Comparison of ENCODE assay signal across 22 mouse cellular contexts in the genomic region with DNA sequence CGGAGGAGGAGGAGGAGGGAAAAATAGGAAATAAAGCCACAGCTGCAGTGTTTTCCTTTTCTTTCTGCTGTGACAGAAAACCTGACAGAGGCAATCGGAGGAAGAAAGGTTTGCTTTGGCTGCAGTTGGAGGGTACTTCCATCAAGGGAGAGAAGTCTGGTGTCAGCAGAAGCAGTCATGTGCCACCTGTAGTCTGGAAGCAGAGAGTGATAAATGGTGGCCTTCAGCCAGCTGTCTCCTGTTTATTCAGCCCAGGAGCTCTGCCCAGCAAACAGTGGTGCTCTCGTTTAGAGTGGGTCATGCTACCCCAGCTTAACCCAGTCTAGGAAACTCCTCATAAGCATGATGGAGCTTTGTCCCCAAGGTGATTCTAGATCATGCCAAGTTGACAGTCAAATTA.
DNase-seq lines count a peak whose midpoint lies in the region; ATAC-seq and TF ChIP-seq lines count a peak whose summit lies in the region.
"Had no signal": no experiment of that assay in that cellular context is flagged by ENCODE, and none has a peak within 500 bp of the region (broad histone marks: within the 10 kb centered on the region; RNA-seq: fewer than 3 reads in every experiment).

No protein-coding gene starts in this region.

- ATAC-seq in heart, embryonic 11.5 days (replicated peaks; ENCODE audit: insufficient number of reproducible peaks, low FRiP score, low TSS enrichment) = no peak
- ATAC-seq: activated CD4-positive, CD25-positive, alpha-beta regulatory T cell, adult 4 months; forebrain, embryonic 16.5 days had no signal

- H3K79me2 ChIP-seq in heart, adult 2 months (replicated peaks; ENCODE audit: control insufficient read depth, insufficient read depth, low read length) = no peaks in the 10 kb centered on the region
- 0 out of 2 replicates have a peak, but pooled peaks cover 3% of the 10 kb centered on the region for H3K79me2 ChIP-seq in liver, adult 2 months (ENCODE audit: control insufficient read depth, insufficient read depth, low read length)

- peak; percentile 4 for DNase-seq in adrenal gland, adult 2 months
- no peak for DNase-seq in adrenal gland, adult 8-10 months
- DNase-seq in heart, adult 2 months = peak in 1 of 2 experiments; percentile 52
- DNase-seq in liver, adult 2 months (ENCODE audit: extremely low read depth, low read depth, low spot score) = peak; percentile 87
- no peak for DNase-seq in liver
- DNase-seq in layer of hippocampus, adult 18-20 months (ENCODE audit: low spot score in 2 of 2) = no peak
- DNase-seq: cerebellum, adult 11 months; gastrocnemius, postnatal 36 days; kidney, adult 2 months; kidney, postnatal 14 days; lung, postnatal 36 days; midbrain, embryonic 14.5 days; thymus, postnatal 14 days had no signal

- peaks cover 3% of the 10 kb centered on the region; the same call in 1 of the 2 replicates for H3K4me1 ChIP-seq in heart, adult 2 months (ENCODE audit: control insufficient read depth, insufficient read depth, low read length)
- H3K4me1 ChIP-seq in heart, embryonic 11.5 days (ENCODE audit: control insufficient read depth, insufficient read depth, low read length) = no peaks in the 10 kb centered on the region
- H3K4me1 ChIP-seq in liver, adult 2 months (ENCODE audit: control insufficient read depth, insufficient read depth, low read length) = peaks cover 8% of the 10 kb centered on the region
- H3K4me1 ChIP-seq: liver, embryonic 15.5 days; lung, embryonic 15.5 days; megakaryocyte, embryonic 14.5 days; neural tube, embryonic 12.5 days had no signal

- no peaks in the 10 kb centered on the region for H3K9me3 ChIP-seq in heart, embryonic 11.5 days (replicated peaks; ENCODE audit: control insufficient read depth, low read length)
- H3K9me3 ChIP-seq: liver, embryonic 15.5 days; lung, embryonic 15.5 days; neural tube, embryonic 12.5 days had no signal

- peak overlapping the region; percentile 48 for H3K27ac ChIP-seq in heart, adult 2 months
- H3K27ac ChIP-seq in heart, embryonic 11.5 days (ENCODE audit: low read depth, low read length) = no peak overlapping the region
- H3K27ac ChIP-seq in liver, adult 2 months (replicated peaks; ENCODE audit: insufficient read depth, low read depth, low read length) = no peak overlapping the region
- H3K27ac ChIP-seq: forebrain, embryonic 10.5 days; hindbrain, embryonic 14.5 days; liver, embryonic 15.5 days; lung, embryonic 15.5 days; neural tube, embryonic 12.5 days had no signal

- H3K4me3 ChIP-seq in heart, adult 2 months = no peak overlapping the region
- no peak overlapping the region for H3K4me3 ChIP-seq in heart, embryonic 11.5 days (ENCODE audit: low read depth, low read length)
- H3K4me3 ChIP-seq in liver, adult 2 months (ENCODE audit: insufficient read depth, low read depth, low read length) = no peak overlapping the region
- H3K4me3 ChIP-seq: forebrain, embryonic 10.5 days; liver, embryonic 15.5 days; lung, embryonic 15.5 days; megakaryocyte, embryonic 14.5 days; neural tube, embryonic 12.5 days had no signal

- H3K9ac ChIP-seq in heart, adult 2 months (ENCODE audit: low read depth, low read length) = no peak overlapping the region
- H3K9ac ChIP-seq in heart, embryonic 11.5 days (ENCODE audit: low read depth, low read length) = no peak overlapping the region
- H3K9ac ChIP-seq in liver, adult 2 months (ENCODE audit: low read depth, low read length) = no peak overlapping the region
- H3K9ac ChIP-seq: hindbrain, embryonic 14.5 days; liver, embryonic 15.5 days; lung, embryonic 15.5 days; neural tube, embryonic 12.5 days had no signal

- no peak overlapping the region for H3K4me2 ChIP-seq in heart, embryonic 11.5 days
- H3K4me2 ChIP-seq: hindbrain, embryonic 14.5 days; liver, embryonic 15.5 days; lung, embryonic 15.5 days; neural tube, embryonic 12.5 days had no signal

- no peak for TF ChIP-seq POLR2A in heart, adult 2 months (IDR thresholded peaks at IDR 0.05; ENCODE audit: insufficient read depth, low read depth, low read length)
- TF ChIP-seq POLR2A in liver, adult 2 months (IDR thresholded peaks at IDR 0.05; ENCODE audit: extremely low read depth, insufficient read depth, low read length) = no peak

- WGBS in heart, adult 2 months = 34% methylated on average over 2 of the region's 3 CpGs
- WGBS in heart, embryonic 11.5 days (ENCODE audit: insufficient replicate concordance) = 72% methylated on average over 3 of the region's 3 CpGs
- 32% methylated on average over 3 of the region's 3 CpGs for WGBS in liver, adult 2 months

- TF ChIP-seq CTCF in heart, adult 2 months (IDR thresholded peaks at IDR 0.05) = no peak
- no peak for TF ChIP-seq CTCF in liver, adult 2 months (IDR thresholded peaks at IDR 0.05; ENCODE audit: low read depth, low read length)

- no peaks in the 10 kb centered on the region for H3K27me3 ChIP-seq in heart, adult 2 months (ENCODE audit: control insufficient read depth, insufficient read depth, low read length)
- H3K27me3 ChIP-seq in heart, embryonic 11.5 days (ENCODE audit: control insufficient read depth, insufficient read depth, low read length) = no peaks in the 10 kb centered on the region
- no peaks in the 10 kb centered on the region for H3K27me3 ChIP-seq in liver, adult 2 months (ENCODE audit: control insufficient read depth, insufficient read depth, low read length)
- H3K27me3 ChIP-seq: liver, embryonic 15.5 days; lung, embryonic 15.5 days; megakaryocyte, embryonic 14.5 days; neural tube, embryonic 12.5 days had no signal

- H3K36me3 ChIP-seq in heart, adult 2 months (ENCODE audit: control insufficient read depth, insufficient read depth, low read length) = no peaks in the 10 kb centered on the region
- no peaks in the 10 kb centered on the region for H3K36me3 ChIP-seq in heart, embryonic 11.5 days (ENCODE audit: control insufficient read depth, insufficient read depth, low read length)
- H3K36me3 ChIP-seq in liver, adult 2 months (ENCODE audit: control insufficient read depth, insufficient read depth, low read length) = no peaks in the 10 kb centered on the region
- H3K36me3 ChIP-seq: forebrain, embryonic 10.5 days; liver, embryonic 15.5 days; lung, embryonic 15.5 days; neural tube, embryonic 12.5 days had no signal

- no peak for TF ChIP-seq EP300 in heart, adult 2 months (IDR thresholded peaks at IDR 0.05; ENCODE audit: insufficient read depth, low read depth, low read length)

- intact Hi-C loops in heart, adult 2 months (cut with DNase I) = loop anchor here (2.0 kb wide), 1 partner anchor 71 kb away; no protein-coding TSS in a partner anchor

Comparison
In these comparisons a context has a peak if more than half of its experiments do, and no peak if none do; other contexts are left out.
1. DNase-seq: peak in adrenal gland, adult 2 months (single experiment) and liver, adult 2 months (single experiment); none in adrenal gland, adult 8-10 months (single experiment), liver (single experiment) and layer of hippocampus, adult 18-20 months (0 of 2).